In genomic region chr11:115383701-115384474, GRCm38 (mm10) we compare ENCODE assay signal across 8 mouse cellular contexts. TPM values are rescaled to one million over a fixed set of nuclear protein-coding genes. Genes with fewer than 3 reads are reported as not detected.
DNase-seq lines count a peak whose midpoint lies in the region; ATAC-seq and TF ChIP-seq lines count a peak whose summit lies in the region.

No protein-coding gene starts in this region.

- no peak for ATAC-seq in hindbrain, embryonic 16.5 days
- ATAC-seq in liver, postnatal 0 days = no peak
- ATAC-seq in megakaryocyte progenitor cell, adult 5-6 weeks (replicated peaks; ENCODE audit: poor library complexity) = no peak

- H3K4me1 ChIP-seq in spleen, adult 2 months (ENCODE audit: control insufficient read depth, insufficient read depth, insufficient read length) = peaks cover 9% of the 10 kb centered on the region
- peaks cover 30% of the 10 kb centered on the region for H3K4me1 ChIP-seq in hindbrain, embryonic 16.5 days (ENCODE audit: control insufficient read depth, insufficient read depth, low read depth, low read length)
- H3K4me1 ChIP-seq in liver, postnatal 0 days (ENCODE audit: insufficient read depth) = no peaks in the 10 kb centered on the region; the same call in none of the 2 replicates

- H3K27ac ChIP-seq in spleen, adult 2 months (ENCODE audit: insufficient read depth, low read length) = peak overlapping the region; percentile 18
- H3K27ac ChIP-seq in hindbrain, embryonic 16.5 days (ENCODE audit: low read depth, low read length) = peak overlapping the region; percentile 62
- H3K27ac ChIP-seq in liver, postnatal 0 days (ENCODE audit: low read depth) = peak overlapping the region; percentile 70; the same call in 1 of the 2 replicates

- TF ChIP-seq POLR2A in spleen, adult 2 months (IDR thresholded peaks at IDR 0.05; ENCODE audit: low read depth, low read length) = no peak

- no peaks in the 10 kb centered on the region for H3K9me3 ChIP-seq in hindbrain, embryonic 16.5 days (ENCODE audit: control insufficient read depth, low read length)
- no peaks in the 10 kb centered on the region for H3K9me3 ChIP-seq in liver, postnatal 0 days (ENCODE audit: low read length)

- H3K4me3 ChIP-seq in spleen, adult 2 months (ENCODE audit: extremely low read depth, insufficient read depth, insufficient read length) = no peak overlapping the region
- H3K4me3 ChIP-seq in hindbrain, embryonic 16.5 days (ENCODE audit: low read length) = peak overlapping the region; percentile 92
- H3K4me3 ChIP-seq in liver, postnatal 0 days (ENCODE audit: low read depth, low read length) = no peak overlapping the region

- no peaks in the 10 kb centered on the region for H3K36me3 ChIP-seq in spleen, adult 2 months (ENCODE audit: control insufficient read depth, insufficient read depth, low read length)
- H3K36me3 ChIP-seq in hindbrain, embryonic 16.5 days (ENCODE audit: control insufficient read depth, insufficient read depth, low read length) = no peaks in the 10 kb centered on the region
- H3K36me3 ChIP-seq in liver, postnatal 0 days (replicated peaks; ENCODE audit: insufficient read depth, low read length) = no peaks in the 10 kb centered on the region

- WGBS in spleen, adult 2 months = 69% methylated on average over 16 of the region's 16 CpGs
- 32% methylated on average over 16 of the region's 16 CpGs for WGBS in hindbrain, embryonic 16.5 days
- 57% methylated on average over 16 of the region's 16 CpGs for WGBS in liver, postnatal 0 days (ENCODE audit: insufficient replicate concordance)

- peak overlapping the region; percentile 81 for H3K4me2 ChIP-seq in hindbrain, embryonic 16.5 days (ENCODE audit: low read length)
- H3K4me2 ChIP-seq in liver, postnatal 0 days (ENCODE audit: low read depth, low read length) = no peak overlapping the region

- H3K9ac ChIP-seq in hindbrain, embryonic 16.5 days (ENCODE audit: low read depth, low read length) = peak overlapping the region; percentile 100
- no peak overlapping the region for H3K9ac ChIP-seq in liver, postnatal 0 days (replicated peaks)

- TF ChIP-seq CTCF in spleen, adult 2 months (IDR thresholded peaks at IDR 0.05; ENCODE audit: extremely low read depth, insufficient read depth, insufficient read length, insufficient replicate concordance) = no peak
- no peak for TF ChIP-seq CTCF in liver, postnatal 0 days (IDR thresholded peaks at IDR 0.05; ENCODE audit: low read depth)

- H3K27me3 ChIP-seq in spleen, adult 2 months (ENCODE audit: control insufficient read depth, insufficient read depth, low read length) = peaks cover 23% of the 10 kb centered on the region
- H3K27me3 ChIP-seq in hindbrain, embryonic 16.5 days (replicated peaks; ENCODE audit: control insufficient read depth, insufficient read depth, low read length) = no peaks in the 10 kb centered on the region
- peaks cover 45% of the 10 kb centered on the region for H3K27me3 ChIP-seq in liver, postnatal 0 days (ENCODE audit: insufficient read depth, low read length)

- TF ChIP-seq EP300 in liver, postnatal 0 days (IDR thresholded peaks at IDR 0.05; ENCODE audit: low read depth) = no peak

- DNase-seq in adrenal gland, adult 2 months = peak; percentile 50
- DNase-seq in adrenal gland, postnatal 25 days = no peak
- no peak for DNase-seq in spleen, adult 2 months (ENCODE audit: low read depth in 1 of 2, low spot score in 2 of 2)
- DNase-seq in spleen, adult 12 weeks (ENCODE audit: low spot score) = no peak
- DNase-seq in liver, postnatal 0 days = no peak
- peak; percentile 63 for DNase-seq in right cerebral cortex, postnatal 4 days

RNA-seq across cellular contexts. Expression of gene Cdr2l, which starts 2.2 kb away (rescaled TPM):
- total RNA-seq in adrenal gland, adult 2 months (2021) = 100 to 1,000 TPM in 1 of 2 experiments, 10 to 100 TPM in 1; 67.8 to 169 TPM
- polyA plus RNA-seq in adrenal gland, adult 2 months (2012; rRNA removed) = 63.0 and 75.9 TPM in 2 replicates
- total RNA-seq in adrenal gland, postnatal 25 days (2021) = 59.1 and 82.5 TPM in 2 replicates
- polyA plus RNA-seq in spleen, adult 2 months (2012; rRNA removed) = 7.0 and 8.4 TPM in 2 replicates
- 16.1 and 18.0 TPM in 2 replicates for polyA plus RNA-seq in hindbrain, embryonic 16.5 days (2015; fragmentation: Nextera tagmentation; extraction: Ambion mirVana)
- 1.3 and 1.5 TPM in 2 replicates for polyA plus RNA-seq in liver, postnatal 0 days (2015; fragmentation: Nextera tagmentation; extraction: Ambion mirVana)
- total RNA-seq in megakaryocyte progenitor cell, adult 5-6 weeks (2015) = 0.20 and 0.42 TPM in 2 replicates
- total RNA-seq in megakaryocyte progenitor cell, adult 5-6 weeks (2017) = 0.08 and 0.34 TPM in 2 replicates

RNA-seq across cellular contexts. Expression of gene Hid1, which starts 16.3 kb away (rescaled TPM):
- 10 to 100 TPM; 23.8 to 25.0 TPM for total RNA-seq in adrenal gland, adult 2 months (2021)
- polyA plus RNA-seq in adrenal gland, adult 2 months (2012; rRNA removed) = 27.1 and 27.3 TPM in 2 replicates
- total RNA-seq in adrenal gland, postnatal 25 days (2021) = 13.2 and 14.8 TPM in 2 replicates
- 17.9 and 18.3 TPM in 2 replicates for polyA plus RNA-seq in spleen, adult 2 months (2012; rRNA removed)
- 66.9 and 67.8 TPM in 2 replicates for polyA plus RNA-seq in hindbrain, embryonic 16.5 days (2015; fragmentation: Nextera tagmentation; extraction: Ambion mirVana)
- 1.1 and 1.2 TPM in 2 replicates for polyA plus RNA-seq in liver, postnatal 0 days (2015; fragmentation: Nextera tagmentation; extraction: Ambion mirVana)
- total RNA-seq in megakaryocyte progenitor cell, adult 5-6 weeks (2015) = 0.52 and 0.81 TPM in 2 replicates
- 0.10 TPM in 1 of 2 replicates, not detected in the other for total RNA-seq in megakaryocyte progenitor cell, adult 5-6 weeks (2017)

RNA-seq across cellular contexts. Expression of gene Mrpl58, which starts 19.7 kb away (rescaled TPM):
- total RNA-seq in adrenal gland, adult 2 months (2021) = 100 to 1,000 TPM; 163 to 165 TPM
- polyA plus RNA-seq in adrenal gland, adult 2 months (2012; rRNA removed) = 96.1 and 100 TPM in 2 replicates
- total RNA-seq in adrenal gland, postnatal 25 days (2021) = 140 and 153 TPM in 2 replicates
- polyA plus RNA-seq in spleen, adult 2 months (2012; rRNA removed) = 42.8 and 48.3 TPM in 2 replicates
- 185 and 186 TPM in 2 replicates for polyA plus RNA-seq in hindbrain, embryonic 16.5 days (2015; fragmentation: Nextera tagmentation; extraction: Ambion mirVana)
- polyA plus RNA-seq in liver, postnatal 0 days (2015; fragmentation: Nextera tagmentation; extraction: Ambion mirVana) = 88.0 and 91.6 TPM in 2 replicates
- total RNA-seq in megakaryocyte progenitor cell, adult 5-6 weeks (2015) = 83.4 and 98.3 TPM in 2 replicates
- total RNA-seq in megakaryocyte progenitor cell, adult 5-6 weeks (2017) = 81.1 and 96.4 TPM in 2 replicates

RNA-seq across cellular contexts. Expression of gene Atp5h, which starts 35.9 kb away (rescaled TPM):
- 100 to 1,000 TPM; 734 to 761 TPM for total RNA-seq in adrenal gland, adult 2 months (2021)
- 14.2 and 14.9 TPM in 2 replicates for polyA plus RNA-seq in adrenal gland, adult 2 months (2012; rRNA removed)
- 518 and 521 TPM in 2 replicates for total RNA-seq in adrenal gland, postnatal 25 days (2021)
- 34.5 and 40.4 TPM in 2 replicates for polyA plus RNA-seq in spleen, adult 2 months (2012; rRNA removed)
- polyA plus RNA-seq in hindbrain, embryonic 16.5 days (2015; fragmentation: Nextera tagmentation; extraction: Ambion mirVana) = 832 and 923 TPM in 2 replicates
- 857 and 872 TPM in 2 replicates for polyA plus RNA-seq in liver, postnatal 0 days (2015; fragmentation: Nextera tagmentation; extraction: Ambion mirVana)
- 703 and 731 TPM in 2 replicates for total RNA-seq in megakaryocyte progenitor cell, adult 5-6 weeks (2015)
- 770 and 871 TPM in 2 replicates for total RNA-seq in megakaryocyte progenitor cell, adult 5-6 weeks (2017)

RNA-seq across cellular contexts. Expression of gene Kctd2, which starts 36.0 kb away (rescaled TPM):
- total RNA-seq in adrenal gland, adult 2 months (2021) = 10 to 100 TPM; 52.1 to 72.0 TPM
- polyA plus RNA-seq in adrenal gland, adult 2 months (2012; rRNA removed) = 62.9 and 80.0 TPM in 2 replicates
- 59.9 and 72.4 TPM in 2 replicates for total RNA-seq in adrenal gland, postnatal 25 days (2021)
- polyA plus RNA-seq in spleen, adult 2 months (2012; rRNA removed) = 21.8 and 24.5 TPM in 2 replicates
- polyA plus RNA-seq in hindbrain, embryonic 16.5 days (2015; fragmentation: Nextera tagmentation; extraction: Ambion mirVana) = 5.7 and 10.2 TPM in 2 replicates
- 5.4 and 6.3 TPM in 2 replicates for polyA plus RNA-seq in liver, postnatal 0 days (2015; fragmentation: Nextera tagmentation; extraction: Ambion mirVana)
- 13.0 and 15.0 TPM in 2 replicates for total RNA-seq in megakaryocyte progenitor cell, adult 5-6 weeks (2015)
- total RNA-seq in megakaryocyte progenitor cell, adult 5-6 weeks (2017) = 9.0 and 17.0 TPM in 2 replicates

Comparison
In these comparisons a context has a peak if more than half of its experiments do, and no peak if none do; other contexts are left out.
1. DNase-seq: peak in adrenal gland, adult 2 months (single experiment) and right cerebral cortex, postnatal 4 days (single experiment); none in adrenal gland, postnatal 25 days (single experiment), spleen, adult 2 months (0 of 2), spleen, adult 12 weeks (single experiment) and liver, postnatal 0 days (single experiment).
2. H3K27ac ChIP-seq: peak in every context shown above with its lines; median percentile 70 in liver, postnatal 0 days; 62 in hindbrain, embryonic 16.5 days; 18 in spleen, adult 2 months.